Mouse (Mus musculus): ENCODE results near the gene Sulf2. TPM values are rescaled to one million over a fixed set of nuclear protein-coding genes. Genes with fewer than 3 reads are reported as not detected.

Sulf2 gene
- polyA plus RNA-seq, 1 experiment = 119 TPM

DNA sequence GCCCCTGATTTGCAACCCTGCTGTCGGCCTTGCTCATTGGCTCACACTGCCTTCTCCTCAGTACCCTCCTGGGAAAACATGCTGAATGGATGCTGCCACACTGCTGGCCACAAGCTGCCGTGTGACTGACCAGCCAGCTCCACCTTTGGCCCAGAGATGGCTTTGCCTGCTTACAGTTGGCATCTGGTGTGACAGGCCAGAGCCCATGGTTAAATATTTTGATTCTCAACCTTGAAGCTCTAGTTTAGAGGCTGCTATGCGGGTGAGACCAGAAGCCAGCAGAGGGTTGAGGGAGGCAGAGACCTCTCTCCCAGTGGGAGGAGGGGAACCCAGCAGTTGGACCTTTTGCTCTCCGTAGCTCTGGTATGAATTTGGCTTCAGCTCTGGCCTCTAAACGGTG lies 6.7 kb upstream of the Sulf2 start:
- Histone ChIP-seq H3K27ac (ENCODE audit: insufficient read depth, low read length) (no peak overlapping the region), H3K4me1 (ENCODE audit: control insufficient read depth, insufficient read depth, low read length) (peaks cover 10% of the 10 kb centered on the region), H3K9ac (ENCODE audit: low read depth, poor library complexity, severe bottlenecking) (no peak overlapping the region), H3K27me3 (ENCODE audit: control insufficient read depth, insufficient read depth, low read length, poor library complexity, severe bottlenecking) (no peaks in the 10 kb centered on the region), H3K36me3 (ENCODE audit: control insufficient read depth, insufficient read depth, low read length, poor library complexity, severe bottlenecking) (no peaks in the 10 kb centered on the region), H3K9me3 (replicated peaks; ENCODE audit: control insufficient read depth, insufficient read depth, low read length, poor library complexity, severe bottlenecking) (no peaks in the 10 kb centered on the region), H3K4me3 (ENCODE audit: low read depth, low read length) (no peak overlapping the region)
- TF ChIP-seq POLR2A (IDR thresholded peaks at IDR 0.05; ENCODE audit: insufficient read depth, low read length) (no peak), CTCF (IDR thresholded peaks at IDR 0.05; ENCODE audit: low read depth, low read length) (no peak), EP300 (IDR thresholded peaks at IDR 0.05; ENCODE audit: insufficient read depth, low read depth, low read length) (no peak)

DNA sequence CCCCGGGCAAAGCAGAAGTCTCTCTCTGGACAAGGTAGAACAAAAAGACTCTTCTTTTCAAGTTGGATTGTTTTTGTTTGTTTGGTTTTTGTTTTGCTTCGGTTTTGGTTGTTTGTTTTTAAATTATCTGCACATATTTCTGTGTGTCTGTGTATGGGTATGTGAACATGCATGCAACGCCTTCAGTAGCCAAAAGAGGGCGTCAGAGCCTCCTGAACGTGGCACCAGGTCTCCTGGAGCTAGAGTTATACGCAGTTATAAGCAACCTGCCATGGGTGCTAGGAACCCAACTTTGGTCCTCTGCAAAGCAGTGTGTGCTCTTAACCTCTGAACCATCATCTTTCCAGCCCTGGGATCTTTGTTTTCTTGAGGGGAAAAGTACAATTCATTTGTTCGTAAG lies 3.8 kb upstream of the Sulf2 start:
- Histone ChIP-seq H3K4me3 (ENCODE audit: low read depth, low read length) (no peak overlapping the region), H3K9ac (ENCODE audit: low read depth, poor library complexity, severe bottlenecking) (no peak overlapping the region), H3K9me3 (replicated peaks; ENCODE audit: control insufficient read depth, insufficient read depth, low read length, poor library complexity, severe bottlenecking) (no peaks in the 10 kb centered on the region), H3K27ac (ENCODE audit: insufficient read depth, low read length) (no peak overlapping the region), H3K4me1 (ENCODE audit: control insufficient read depth, insufficient read depth, low read length) (peaks cover 14% of the 10 kb centered on the region), H3K36me3 (ENCODE audit: control insufficient read depth, insufficient read depth, low read length, poor library complexity, severe bottlenecking) (no peaks in the 10 kb centered on the region), H3K27me3 (ENCODE audit: control insufficient read depth, insufficient read depth, low read length, poor library complexity, severe bottlenecking) (no peaks in the 10 kb centered on the region)
- TF ChIP-seq EP300 (IDR thresholded peaks at IDR 0.05; ENCODE audit: insufficient read depth, low read depth, low read length) = no peak
- peak; percentile 48 for TF ChIP-seq CTCF (IDR thresholded peaks at IDR 0.05; ENCODE audit: low read depth, low read length)

DNA sequence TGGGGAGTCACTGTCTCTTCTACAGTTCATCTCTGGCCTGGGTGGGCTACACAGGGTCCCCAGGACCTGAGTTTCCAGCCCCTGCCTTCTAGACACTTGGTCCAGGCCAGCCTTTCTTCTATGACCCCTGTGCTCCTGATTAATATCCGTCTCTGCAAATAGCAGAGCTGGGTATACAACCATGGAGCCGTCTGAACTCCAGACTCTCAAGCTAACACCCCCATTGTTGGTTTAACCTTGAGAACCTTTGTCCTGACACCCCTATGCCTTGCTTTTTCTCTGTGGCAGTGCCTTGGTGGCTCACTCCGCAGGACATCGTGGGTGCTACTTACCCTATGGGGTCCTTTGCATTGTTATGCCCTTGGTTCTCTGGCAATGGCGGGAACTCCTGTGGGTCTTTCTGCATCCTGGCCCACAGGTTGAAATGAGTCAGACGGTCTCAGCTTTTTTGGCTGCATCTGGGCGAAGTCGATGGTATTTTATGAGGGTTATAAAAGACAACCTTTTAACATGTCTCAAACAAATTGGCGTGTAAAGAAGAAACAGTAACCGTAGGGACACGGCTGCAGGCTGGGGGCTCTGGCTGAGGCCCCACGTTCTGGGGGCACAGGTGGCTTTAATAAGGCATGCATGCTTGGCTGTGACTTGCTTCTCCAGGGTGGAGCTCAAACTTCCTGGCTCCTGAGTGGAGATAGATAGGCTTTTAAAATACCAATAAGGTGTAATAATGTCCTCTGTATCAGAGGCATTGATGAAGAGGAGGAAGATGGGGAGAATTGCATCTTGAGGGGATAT lies 2.5 kb upstream of the Sulf2 start:
- Histone ChIP-seq H3K9me3 (replicated peaks; ENCODE audit: control insufficient read depth, insufficient read depth, low read length, poor library complexity, severe bottlenecking) (no peaks in the 10 kb centered on the region), H3K36me3 (ENCODE audit: control insufficient read depth, insufficient read depth, low read length, poor library complexity, severe bottlenecking) (no peaks in the 10 kb centered on the region), H3K9ac (ENCODE audit: low read depth, poor library complexity, severe bottlenecking) (peak overlapping the region; percentile 48), H3K4me1 (ENCODE audit: control insufficient read depth, insufficient read depth, low read length) (peaks cover 14% of the 10 kb centered on the region), H3K4me3 (ENCODE audit: low read depth, low read length) (no peak overlapping the region), H3K27ac (ENCODE audit: insufficient read depth, low read length) (peak overlapping the region; percentile 99), H3K27me3 (ENCODE audit: control insufficient read depth, insufficient read depth, low read length, poor library complexity, severe bottlenecking) (no peaks in the 10 kb centered on the region)
- no peak for TF ChIP-seq CTCF (IDR thresholded peaks at IDR 0.05; ENCODE audit: low read depth, low read length)
- 0 out of 2 replicates have a peak, but pooled peaks have one; percentile 26 for TF ChIP-seq EP300 (IDR thresholded peaks at IDR 0.05; ENCODE audit: insufficient read depth, low read depth, low read length)

DNA sequence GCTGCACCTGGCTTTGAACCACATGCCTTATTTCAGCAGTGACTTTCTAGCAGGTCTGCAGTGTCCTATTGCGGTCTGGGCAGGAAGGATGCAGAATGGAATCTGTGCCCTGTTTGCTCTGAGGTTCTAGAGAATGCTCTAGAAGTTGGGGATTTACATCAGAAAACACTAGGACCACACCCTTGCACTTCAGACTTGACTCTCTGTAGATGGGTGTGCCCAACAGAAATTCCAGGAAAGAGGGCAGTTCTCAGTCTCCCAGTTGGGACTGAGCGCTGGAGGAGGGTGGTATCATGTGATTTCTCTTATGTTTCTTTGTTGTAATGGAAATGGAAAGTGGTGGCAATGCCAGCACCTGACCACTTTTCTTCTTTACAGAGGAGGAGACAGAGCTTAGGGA lies 1.7 kb upstream of the Sulf2 start:
- H3K4me1 ChIP-seq (ENCODE audit: control insufficient read depth, insufficient read depth, low read length) = peaks cover 11% of the 10 kb centered on the region
- no peaks in the 10 kb centered on the region for H3K27me3 ChIP-seq (ENCODE audit: control insufficient read depth, insufficient read depth, low read length, poor library complexity, severe bottlenecking)
- no peak overlapping the region for H3K9ac ChIP-seq (ENCODE audit: low read depth, poor library complexity, severe bottlenecking)
- H3K36me3 ChIP-seq (ENCODE audit: control insufficient read depth, insufficient read depth, low read length, poor library complexity, severe bottlenecking) = no peaks in the 10 kb centered on the region
- H3K9me3 ChIP-seq (replicated peaks; ENCODE audit: control insufficient read depth, insufficient read depth, low read length, poor library complexity, severe bottlenecking) = no peaks in the 10 kb centered on the region
- H3K27ac ChIP-seq (ENCODE audit: insufficient read depth, low read length) = peak overlapping the region; percentile 99
- peak; percentile 89 for TF ChIP-seq EP300 (IDR thresholded peaks at IDR 0.05; ENCODE audit: insufficient read depth, low read depth, low read length)
- TF ChIP-seq CTCF (IDR thresholded peaks at IDR 0.05; ENCODE audit: low read depth, low read length) = no peak
- H3K4me3 ChIP-seq (ENCODE audit: low read depth, low read length) = no peak overlapping the region

DNA sequence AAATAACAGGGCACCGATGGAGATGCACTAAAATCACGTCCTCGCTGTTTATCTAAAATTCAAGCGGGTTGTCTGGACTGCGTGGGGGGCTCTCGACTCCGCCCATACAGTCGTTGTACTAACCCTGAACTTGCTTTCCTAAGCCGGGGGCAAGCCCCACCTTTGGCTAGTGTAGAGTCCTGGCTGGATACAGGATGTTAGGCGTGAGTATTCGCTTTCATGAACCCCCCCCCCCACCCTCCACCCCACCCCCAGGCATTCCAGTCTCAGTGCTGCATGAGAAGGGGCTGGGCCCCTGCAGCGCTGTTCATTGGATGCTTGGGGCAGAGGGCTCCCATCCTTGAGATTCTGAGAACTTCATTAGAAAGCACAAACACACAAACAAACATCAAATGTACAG lies 659 bp upstream of the Sulf2 start:
- Histone ChIP-seq H3K4me3 (ENCODE audit: low read depth, low read length) (peak overlapping the region; percentile 87; the same call in 1 of the 2 replicates), H3K9me3 (replicated peaks; ENCODE audit: control insufficient read depth, insufficient read depth, low read length, poor library complexity, severe bottlenecking) (no peaks in the 10 kb centered on the region), H3K4me1 (ENCODE audit: control insufficient read depth, insufficient read depth, low read length) (peaks cover 17% of the 10 kb centered on the region), H3K9ac (ENCODE audit: low read depth, poor library complexity, severe bottlenecking) (peak overlapping the region; percentile 100), H3K27me3 (ENCODE audit: control insufficient read depth, insufficient read depth, low read length, poor library complexity, severe bottlenecking) (no peaks in the 10 kb centered on the region), H3K36me3 (ENCODE audit: control insufficient read depth, insufficient read depth, low read length, poor library complexity, severe bottlenecking) (no peaks in the 10 kb centered on the region), H3K27ac (ENCODE audit: insufficient read depth, low read length) (peak overlapping the region; percentile 99)
- TF ChIP-seq EP300 (IDR thresholded peaks at IDR 0.05; ENCODE audit: insufficient read depth, low read depth, low read length) (peak; percentile 96), POLR2A (IDR thresholded peaks at IDR 0.05; ENCODE audit: insufficient read depth, low read length) (no peak), CTCF (IDR thresholded peaks at IDR 0.05; ENCODE audit: low read depth, low read length) (no peak)

DNA sequence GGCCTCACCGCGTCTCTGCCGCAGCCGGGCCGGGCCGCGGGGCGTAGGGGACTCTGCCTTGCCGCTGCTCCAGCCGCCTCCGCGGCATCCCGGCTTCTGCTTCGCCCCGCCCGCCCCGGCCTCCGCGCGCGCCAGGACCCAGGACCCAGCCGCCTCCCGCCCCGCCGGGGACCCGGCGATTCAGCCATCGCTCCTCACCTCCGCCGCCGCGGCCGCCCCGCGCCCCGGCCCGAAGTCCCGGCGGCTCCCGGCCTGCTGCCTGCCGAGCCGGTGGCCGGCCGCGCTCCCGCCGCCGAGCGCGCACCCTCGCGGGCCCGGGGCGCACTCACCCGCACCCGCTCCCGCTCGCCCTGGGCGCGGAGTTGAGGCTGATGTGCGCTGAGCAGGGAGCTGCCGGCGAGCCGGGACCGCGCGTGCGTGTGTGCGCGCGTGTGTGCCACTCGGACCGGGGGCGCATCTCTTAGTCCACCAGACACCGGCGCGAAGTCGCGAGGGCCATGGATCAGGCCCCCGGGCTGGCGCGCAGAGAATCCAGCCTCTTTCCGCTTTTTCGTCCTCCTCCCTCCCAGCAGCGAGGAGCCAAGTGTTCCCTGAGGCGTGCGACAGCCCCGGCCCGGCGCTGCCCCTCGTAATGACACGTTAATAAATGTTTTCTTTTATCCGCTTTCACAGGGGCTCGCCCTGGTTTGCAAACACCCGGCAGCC lies 562 bp downstream of the Sulf2 start:
- Histone ChIP-seq H3K4me1 (ENCODE audit: control insufficient read depth, insufficient read depth, low read length) (peaks cover 18% of the 10 kb centered on the region), H3K27ac (ENCODE audit: insufficient read depth, low read length) (peak overlapping the region; percentile 91), H3K4me3 (ENCODE audit: low read depth, low read length) (peak overlapping the region; percentile 87), H3K27me3 (ENCODE audit: control insufficient read depth, insufficient read depth, low read length, poor library complexity, severe bottlenecking) (no peaks in the 10 kb centered on the region), H3K9ac (ENCODE audit: low read depth, poor library complexity, severe bottlenecking) (peak overlapping the region; percentile 100), H3K9me3 (replicated peaks; ENCODE audit: control insufficient read depth, insufficient read depth, low read length, poor library complexity, severe bottlenecking) (no peaks in the 10 kb centered on the region), H3K36me3 (ENCODE audit: control insufficient read depth, insufficient read depth, low read length, poor library complexity, severe bottlenecking) (no peaks in the 10 kb centered on the region)
- no peak for TF ChIP-seq CTCF (IDR thresholded peaks at IDR 0.05; ENCODE audit: low read depth, low read length)
- TF ChIP-seq POLR2A (IDR thresholded peaks at IDR 0.05; ENCODE audit: insufficient read depth, low read length) = no peak
- TF ChIP-seq EP300 (IDR thresholded peaks at IDR 0.05; ENCODE audit: insufficient read depth, low read depth, low read length) = no peak

Data from ES-Bruce4 (cell line).